Mouse (Mus musculus) brain, adult 2 months (tissue): Measurements from ENCODE around the gene Slc26a10.

Experiments used
- DNase-seq: peaks from one replicate; pipeline ENCODE4 v3.0.0; 2011; ENCODE audit warnings: low read depth, low spot score

The Slc26a10 gene

GRCm38 (mm10) chr10:127182624-127183023, 2.2 kb upstream of the Slc26a10 start:
- DNase-seq: no peak

- no peak for DNase-seq
These were observed 1.1 kb upstream of the Slc26a10 start for GRCm38 (mm10) chr10:127181566-127181965.

GRCm38 (mm10) chr10:127180695-127181047, 226 bp upstream of the Slc26a10 start:
- no peak for DNase-seq

- no peak for DNase-seq
These were observed 2.0 kb downstream of the Slc26a10 start for GRCm38 (mm10) chr10:127178286-127179027.

- DNase-seq: peak; percentile 91
These were observed 2.7 kb downstream of the Slc26a10 start for GRCm38 (mm10) chr10:127177719-127178118.

- no peak for DNase-seq
These were observed 3.2 kb downstream of the Slc26a10 start for GRCm38 (mm10) chr10:127177235-127177634.

GRCm38 (mm10) chr10:127176756-127177155, 3.7 kb downstream of the Slc26a10 start:
- no peak for DNase-seq

- no peak for DNase-seq
These were observed 4.2 kb downstream of the Slc26a10 start for GRCm38 (mm10) chr10:127176228-127176627.

GRCm38 (mm10) chr10:127174170-127174569, 6.3 kb downstream of the Slc26a10 start:
- no peak for DNase-seq

GRCm38 (mm10) chr10:127173148-127174065, 7.0 kb downstream of the Slc26a10 start:
- no peak for DNase-seq

- DNase-seq: no peak
These were observed 8.7 kb downstream of the Slc26a10 start for GRCm38 (mm10) chr10:127171631-127172200.

- peak; percentile 69 for DNase-seq
These were observed 9.6 kb downstream of the Slc26a10 start for GRCm38 (mm10) chr10:127170837-127171272.

GRCm38 (mm10) chr10:127170002-127170401, 10.4 kb downstream of the Slc26a10 start:
- no peak for DNase-seq

- DNase-seq: peak; percentile 59
These were observed 12.7 kb downstream of the Slc26a10 start for GRCm38 (mm10) chr10:127167614-127168192.

GRCm38 (mm10) chr10:127166771-127167613, 13.5 kb downstream of the Slc26a10 start:
- no peak for DNase-seq

- DNase-seq: no peak
These were observed 14.1 kb downstream of the Slc26a10 start for GRCm38 (mm10) chr10:127166404-127166715.

GRCm38 (mm10) chr10:127165654-127166403, 14.6 kb downstream of the Slc26a10 start:
- DNase-seq: peak; percentile 86

GRCm38 (mm10) chr10:127165354-127165653, 15.1 kb downstream of the Slc26a10 start:
- DNase-seq: no peak

- peak; percentile 96 for DNase-seq
These were observed 15.7 kb downstream of the Slc26a10 start, which contains the start of gene B4galnt1 for GRCm38 (mm10) chr10:127164631-127165353. Gene B4galnt1 (plus strand): TSS chr10:127165225.

- DNase-seq: no peak
These were observed 16.3 kb downstream of the Slc26a10 start for GRCm38 (mm10) chr10:127164190-127164589.
